Mouse (Mus musculus) bone marrow, adult 2 months (tissue): ENCODE data around the gene Dnah5.

Experiments used
- CTCF ChIP-seq: fragments of 200-500 bp; IDR thresholded peaks from 2 replicates; pipeline ENCODE4 v1.5.1; 2011; ENCODE audit warnings: low read length, control low read depth; ENCODE audit not compliant: control insufficient read depth, insufficient read depth
- POLR2A ChIP-seq: fragments of 200-500 bp; IDR thresholded peaks from 2 replicates; pipeline ENCODE4 v1.6.1; 2011; ENCODE audit warnings: low read depth, mild to moderate bottlenecking, control low read depth, low read length, borderline replicate concordance; ENCODE audit not compliant: control insufficient read depth

DNA sequence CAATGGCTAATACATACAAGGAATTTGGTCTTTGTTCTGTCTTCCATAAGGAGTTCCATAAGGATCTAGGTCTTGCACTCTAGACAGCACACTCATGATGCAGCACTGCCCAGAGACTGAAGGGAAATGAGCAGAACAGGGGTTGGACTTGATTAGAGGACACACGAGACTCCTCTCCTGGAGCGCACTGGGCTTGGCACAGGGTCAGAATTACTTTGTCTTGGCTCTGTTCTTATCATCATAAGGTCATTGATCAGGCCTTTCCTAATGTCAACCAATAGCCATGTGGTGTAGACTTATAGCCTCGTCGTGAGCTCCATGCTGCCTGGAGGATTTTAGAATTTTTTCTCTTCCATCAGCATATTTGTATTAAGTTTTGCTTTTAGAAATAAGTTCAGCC is 107.0 kb downstream of the Dnah5 start:
- no peak for TF ChIP-seq POLR2A
- TF ChIP-seq CTCF = no peak
